Mouse (Mus musculus) splenic B cell, adult 2 months (primary cell): ENCODE data around the gene Purb.

Experiments used
- DNase-seq: peaks from one replicate; pipeline ENCODE4 v3.0.0-alpha.2; 2011; ENCODE audit warnings: low read depth, low spot score
- H3K27me3 ChIP-seq: 2 replicates; pipeline ENCODE4 v1.6.1; 2012; ENCODE audit warnings: mild to moderate bottlenecking, low read length, moderate library complexity, mixed read lengths; ENCODE audit not compliant: control insufficient read depth, poor library complexity, insufficient read depth, severe bottlenecking
- H3K36me3 ChIP-seq: 2 replicates; pipeline ENCODE4 v1.6.1; 2012; ENCODE audit warnings: mild to moderate bottlenecking, low read length, moderate library complexity, mixed read lengths; ENCODE audit not compliant: control insufficient read depth, poor library complexity, insufficient read depth, severe bottlenecking

Purb gene

GRCm38 (mm10) chr11:6497311-6497948 is 21.7 kb upstream of the Purb start:
- peak; percentile 89 for DNase-seq
- H3K36me3 ChIP-seq = no peaks in the 10 kb centered on the region
- H3K27me3 ChIP-seq = no peaks in the 10 kb centered on the region

DNA sequence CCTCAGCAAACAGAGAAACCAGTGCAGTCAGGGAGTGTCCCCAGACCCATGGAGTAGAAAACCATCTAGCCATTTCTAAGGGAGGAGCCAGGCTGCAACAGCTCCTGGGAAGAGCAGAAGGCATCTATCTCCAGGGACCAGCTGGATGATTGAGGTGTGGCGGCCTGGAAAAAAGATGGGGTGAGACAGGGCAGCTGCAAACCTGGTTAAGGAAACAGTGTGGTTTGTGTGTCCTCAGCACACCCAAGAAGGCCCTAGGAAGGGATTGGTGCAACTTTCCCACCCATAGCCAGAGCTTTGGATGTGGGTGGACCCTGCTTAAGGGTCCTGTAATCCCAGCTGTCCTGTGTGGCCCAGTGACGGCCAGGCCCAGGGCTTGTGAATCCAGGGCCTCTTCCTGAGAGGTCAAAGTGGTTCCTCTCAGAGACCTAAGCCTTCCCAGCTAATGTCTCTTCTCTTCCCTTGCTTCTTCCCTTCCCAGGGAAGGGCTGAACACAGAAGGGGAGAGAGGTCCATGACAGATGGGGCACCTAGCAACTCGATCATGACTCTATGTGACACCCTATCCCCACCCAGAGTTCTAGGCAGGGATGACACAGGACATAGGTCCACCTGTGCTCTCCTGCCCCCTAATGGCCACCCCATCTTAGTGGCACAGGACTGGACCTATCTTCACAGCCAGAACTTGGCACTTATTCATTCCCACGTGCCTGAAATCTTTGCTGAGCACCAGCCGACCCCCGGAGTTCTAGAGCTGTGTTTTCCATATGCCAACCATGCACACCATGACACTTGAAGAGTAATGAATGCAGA is 14.2 kb upstream of the Purb start:
- Histone ChIP-seq H3K27me3 (no peaks in the 10 kb centered on the region; the same call in 1 of the 2 replicates), H3K36me3 (no peaks in the 10 kb centered on the region)
- DNase-seq = peak; percentile 85

DNA sequence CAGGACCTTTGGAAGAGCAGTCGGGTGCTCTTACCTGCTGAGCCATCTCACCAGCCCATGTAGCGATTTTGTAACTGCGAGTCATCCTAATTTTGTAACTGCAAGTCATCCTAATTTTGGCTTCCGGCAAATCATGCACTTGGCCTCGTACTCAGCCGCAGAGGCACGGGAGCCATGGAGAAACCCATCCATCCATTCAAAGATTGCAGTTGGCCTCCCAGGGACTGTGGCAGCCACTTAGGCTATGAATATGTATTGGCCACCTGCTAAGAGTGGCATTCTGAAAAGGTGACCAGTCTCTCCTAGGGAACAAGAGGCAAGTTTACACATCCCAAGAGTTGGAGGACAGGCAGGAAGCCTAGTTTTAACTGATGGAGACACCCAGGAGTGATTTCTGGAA is 13.5 kb upstream of the Purb start:
- Histone ChIP-seq H3K36me3 (no peaks in the 10 kb centered on the region), H3K27me3 (no peaks in the 10 kb centered on the region; the same call in 1 of the 2 replicates)
- no peak for DNase-seq

GRCm38 (mm10) chr11:6488041-6488684 is 12.4 kb upstream of the Purb start:
- H3K36me3 ChIP-seq = no peaks in the 10 kb centered on the region
- H3K27me3 ChIP-seq = no peaks in the 10 kb centered on the region; the same call in 1 of the 2 replicates
- no peak for DNase-seq

DNA sequence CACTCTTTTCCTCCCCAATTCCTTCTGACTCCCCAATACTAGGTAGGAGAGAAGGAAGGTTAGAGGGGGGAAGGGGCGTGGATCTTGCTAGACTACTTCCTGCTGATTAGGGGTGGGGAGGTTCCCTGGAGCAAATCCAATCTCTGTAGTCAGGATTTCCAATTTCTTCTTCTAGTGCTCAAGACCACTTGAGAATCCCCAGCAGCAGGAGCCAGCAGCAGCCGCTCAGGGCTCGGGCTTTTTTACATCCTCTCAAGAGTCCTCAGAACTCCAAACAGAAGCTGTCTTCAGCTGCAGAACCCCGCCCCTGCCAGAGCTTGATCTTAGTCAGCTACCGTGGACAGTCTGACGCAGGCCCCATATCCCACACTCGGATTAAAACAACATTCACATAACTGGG is 11.8 kb upstream of the Purb start:
- no peak for DNase-seq
- H3K36me3 ChIP-seq = no peaks in the 10 kb centered on the region
- H3K27me3 ChIP-seq = no peaks in the 10 kb centered on the region; the same call in 1 of the 2 replicates

GRCm38 (mm10) chr11:6486916-6487315 is 11.2 kb upstream of the Purb start:
- H3K36me3 ChIP-seq = no peaks in the 10 kb centered on the region
- no peaks in the 10 kb centered on the region; the same call in 1 of the 2 replicates for H3K27me3 ChIP-seq
- no peak for DNase-seq

DNA sequence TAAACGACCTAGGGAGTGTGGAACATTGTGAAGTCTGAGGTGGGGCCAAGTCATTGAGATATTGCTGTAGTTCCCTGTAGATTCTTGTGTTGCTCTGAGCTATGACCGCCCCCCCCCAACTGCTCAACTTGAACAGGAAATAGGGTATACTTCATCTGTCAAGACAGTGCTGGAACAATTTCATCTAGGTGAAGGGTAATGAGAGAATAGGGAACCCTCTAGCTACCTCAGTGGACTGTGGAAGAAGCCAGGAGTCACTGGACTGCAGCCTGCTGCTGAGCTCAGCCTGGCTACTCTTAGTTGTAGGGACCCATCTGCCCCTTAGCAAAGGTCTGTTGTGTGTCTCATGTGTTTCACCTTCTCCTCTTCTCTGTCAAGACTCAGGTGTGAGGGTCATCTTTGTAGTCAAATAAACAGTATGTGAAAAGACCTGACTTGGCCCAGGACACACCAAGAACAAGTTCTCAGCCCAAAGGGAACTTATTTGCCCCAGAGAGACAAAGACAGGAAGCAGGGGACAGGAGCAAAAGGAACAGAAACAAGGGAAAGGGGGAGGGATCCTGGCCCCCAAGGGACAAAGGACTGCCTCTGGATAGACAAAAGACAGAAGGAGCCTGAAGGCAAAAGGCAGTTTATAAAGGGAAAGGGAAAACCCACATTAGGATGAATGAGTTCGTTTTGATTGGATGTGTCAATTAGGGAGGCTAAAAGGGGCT is 8.7 kb upstream of the Purb start:
- H3K36me3 ChIP-seq = 0 out of 2 replicates have a peak, but pooled peaks cover 1% of the 10 kb centered on the region
- H3K27me3 ChIP-seq = no peaks in the 10 kb centered on the region; the same call in 1 of the 2 replicates
- DNase-seq = peak; percentile 32

GRCm38 (mm10) chr11:6483103-6483502 is 7.4 kb upstream of the Purb start:
- Histone ChIP-seq H3K27me3 (no peaks in the 10 kb centered on the region), H3K36me3 (0 out of 2 replicates have a peak, but pooled peaks cover 1% of the 10 kb centered on the region)

GRCm38 (mm10) chr11:6481669-6482185 is 6.0 kb upstream of the Purb start:
- DNase-seq = no peak
- Histone ChIP-seq H3K27me3 (no peaks in the 10 kb centered on the region), H3K36me3 (0 out of 2 replicates have a peak, but pooled peaks cover 1% of the 10 kb centered on the region)

More at GRCm38 (mm10) chr11:6483103-6483502, 7.4 kb upstream of the Purb start:
- no peak for DNase-seq

DNA sequence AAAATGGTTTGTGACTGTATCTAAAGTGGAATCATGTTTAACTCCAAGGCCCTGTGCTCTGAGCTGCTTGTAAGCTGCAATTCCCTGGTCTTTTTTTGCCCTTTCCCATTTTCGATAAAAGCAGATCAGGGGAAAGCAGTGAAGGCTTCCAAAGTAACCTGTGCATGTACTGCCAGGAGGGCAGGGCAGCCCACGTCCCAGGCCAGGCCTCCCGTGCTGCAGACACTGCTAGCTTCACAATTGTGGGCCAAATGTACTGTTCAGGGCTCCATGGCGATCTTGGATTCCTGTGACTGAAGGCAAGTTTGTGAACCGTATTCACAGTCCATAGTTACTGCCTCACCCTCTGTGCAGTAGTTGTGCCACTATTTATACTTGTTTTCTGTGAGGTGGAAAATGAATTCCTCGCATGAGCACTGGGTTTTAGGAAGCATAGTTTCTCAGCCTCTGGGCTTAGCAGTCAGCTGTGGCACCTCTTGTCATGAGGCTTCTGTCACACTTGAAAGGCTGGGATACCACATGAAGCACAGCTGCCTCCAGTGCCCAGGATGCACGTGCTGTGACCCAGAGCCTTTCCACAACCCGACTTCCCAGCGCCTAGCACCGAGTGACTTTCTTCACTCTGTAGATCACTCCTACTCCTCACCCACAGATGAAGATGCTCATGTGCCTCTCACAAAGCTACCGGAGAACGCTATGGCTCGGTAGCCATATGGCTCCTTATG is 5.1 kb upstream of the Purb start:
- Histone ChIP-seq H3K36me3 (0 out of 2 replicates have a peak, but pooled peaks cover 1% of the 10 kb centered on the region), H3K27me3 (no peaks in the 10 kb centered on the region)
- peak; percentile 31 for DNase-seq

- 0 out of 2 replicates have a peak, but pooled peaks cover 1% of the 10 kb centered on the region for H3K36me3 ChIP-seq
- no peaks in the 10 kb centered on the region for H3K27me3 ChIP-seq
- DNase-seq = no peak
Observed at GRCm38 (mm10) chr11:6480191-6480590, 4.5 kb upstream of the Purb start.

- no peaks in the 10 kb centered on the region for H3K27me3 ChIP-seq
- no peak for DNase-seq
- 0 out of 2 replicates have a peak, but pooled peaks cover 7% of the 10 kb centered on the region for H3K36me3 ChIP-seq
Observed at GRCm38 (mm10) chr11:6479231-6479630, 3.5 kb upstream of the Purb start.

GRCm38 (mm10) chr11:6477350-6477749 is 1.6 kb upstream of the Purb start:
- 0 out of 2 replicates have a peak, but pooled peaks cover 10% of the 10 kb centered on the region for H3K36me3 ChIP-seq
- DNase-seq = no peak
- no peaks in the 10 kb centered on the region for H3K27me3 ChIP-seq
